Mouse (Mus musculus): ENCODE results near the gene Tm7sf2. TPM values are rescaled to one million over a fixed set of nuclear protein-coding genes. Genes with fewer than 3 reads are reported as not detected.

Gene Tm7sf2
- polyA plus RNA-seq, 1 experiment from 2014 or later, result 24.6 TPM

- H3K4me1 ChIP-seq, result peaks cover 31% of the 10 kb centered on the region
- peak within 1 kb of the TSS; percentile 82 for H3K27ac ChIP-seq (replicated peaks)
- H3K36me3 ChIP-seq, result 0 out of 2 replicates have a peak, but pooled peaks cover 1% of the 10 kb centered on the region
- peak; percentile 82 for ATAC-seq (ENCODE audit: insufficient number of reproducible peaks, low FRiP score, low TSS enrichment, low read depth)
- peak within 1 kb of the TSS; percentile 64 for H3K9ac ChIP-seq
- H3K9me3 ChIP-seq (replicated peaks), result no peaks in the 10 kb centered on the region
- WGBS, result 3% methylated on average over 40 of the region's 40 CpGs
- peak within 1 kb of the TSS; percentile 90 for H3K4me2 ChIP-seq (replicated peaks)
- H3K27me3 ChIP-seq, result no peaks in the 10 kb centered on the region
- H3K4me3 ChIP-seq (replicated peaks), result peak within 1 kb of the TSS; percentile 59
Observed at GRCm38 (mm10) chr19:6015511-6016315, 52.5 kb downstream of the Tm7sf2 start, which contains the start of gene Capn1. Gene Capn1, minus strand, starts transcription at chr19:6015897.

DNA sequence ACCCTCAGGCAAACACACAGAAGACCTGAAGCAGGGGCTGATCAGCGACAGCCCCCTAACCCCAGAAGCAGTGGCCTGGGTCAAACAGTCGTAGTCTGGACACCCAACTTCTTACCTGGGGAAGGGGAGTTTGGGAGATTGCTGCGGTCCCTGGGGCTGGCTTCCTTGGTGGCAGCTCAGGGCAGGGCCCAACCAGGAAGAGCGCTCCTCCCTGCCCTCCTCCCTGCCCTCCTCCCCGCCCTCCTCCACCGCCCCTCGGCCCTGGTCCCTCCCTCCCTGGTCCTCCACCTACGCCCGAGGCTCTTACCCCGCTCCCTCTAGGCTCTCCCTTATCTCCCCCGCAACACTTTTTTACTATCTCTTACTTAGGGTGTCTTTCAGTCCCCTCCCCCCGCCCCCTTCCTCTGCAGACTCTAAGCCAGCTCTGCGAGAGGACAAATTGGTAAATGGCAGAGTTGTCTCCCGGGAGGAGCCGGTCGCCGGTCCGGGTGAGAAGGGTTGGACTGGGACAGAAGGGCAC lies 53.1 kb downstream of the Tm7sf2 start:
- Histone ChIP-seq H3K27ac (replicated peaks) (peak overlapping the region; percentile 82), H3K27me3 (no peaks in the 10 kb centered on the region), H3K9ac (peak overlapping the region; percentile 64), H3K4me3 (replicated peaks) (peak overlapping the region; percentile 59), H3K4me1 (peaks cover 31% of the 10 kb centered on the region), H3K4me2 (replicated peaks) (peak overlapping the region; percentile 90), H3K36me3 (peaks cover 6% of the 10 kb centered on the region; the same call in 1 of the 2 replicates), H3K9me3 (replicated peaks) (no peaks in the 10 kb centered on the region)
- ATAC-seq (ENCODE audit: insufficient number of reproducible peaks, low FRiP score, low TSS enrichment, low read depth), result peak; percentile 80
- 3% methylated on average over 18 of the region's 18 CpGs for WGBS

- 74% methylated on average over 10 of the region's 10 CpGs for WGBS
- no peaks in the 10 kb centered on the region for H3K27me3 ChIP-seq
- ATAC-seq (ENCODE audit: insufficient number of reproducible peaks, low FRiP score, low TSS enrichment, low read depth), result no peak
- peaks cover 13% of the 10 kb centered on the region; the same call in 1 of the 2 replicates for H3K36me3 ChIP-seq
- no peak overlapping the region for H3K9ac ChIP-seq
- no peaks in the 10 kb centered on the region for H3K9me3 ChIP-seq (replicated peaks)
- H3K4me1 ChIP-seq, result peaks cover 31% of the 10 kb centered on the region
- peak overlapping the region; percentile 59 for H3K4me3 ChIP-seq (replicated peaks)
- peak overlapping the region; percentile 90 for H3K4me2 ChIP-seq (replicated peaks)
- H3K27ac ChIP-seq (replicated peaks), result no peak overlapping the region
Observed at GRCm38 (mm10) chr19:6013691-6014090, 54.5 kb downstream of the Tm7sf2 start.

Small RNAs within 50 kb of the gene (microRNA-seq; reads per million reads assigned to microRNA genes)
- gene Mir6988 (ENCODE audit: borderline number of aligned reads), result 0.52 reads per million

Other genes with a start within 250 kb of the Tm7sf2 start
- gene Frmd8, start 193.1 kb downstream of the Tm7sf2 start, polyA plus RNA-seq (2015; fragmentation: Nextera tagmentation; extraction: Ambion mirVana), result 32.5 and 37.4 TPM in 2 replicates
- 5.9 and 7.5 TPM in 2 replicates for gene Slc25a45, start 190.6 kb downstream of the Tm7sf2 start, polyA plus RNA-seq (2015; fragmentation: Nextera tagmentation; extraction: Ambion mirVana)
- 3.4 and 3.6 TPM in 2 replicates for gene Tigd3, start 174.2 kb downstream of the Tm7sf2 start, polyA plus RNA-seq (2015; fragmentation: Nextera tagmentation; extraction: Ambion mirVana)
- gene Dpf2, start 155.4 kb downstream of the Tm7sf2 start, polyA plus RNA-seq (2015; fragmentation: Nextera tagmentation; extraction: Ambion mirVana), result 144 and 167 TPM in 2 replicates
- gene Cdc42ep2, start 143.6 kb downstream of the Tm7sf2 start, polyA plus RNA-seq (2015; fragmentation: Nextera tagmentation; extraction: Ambion mirVana), result 11.0 TPM in 2 replicates
- gene Pola2, start 104.2 kb downstream of the Tm7sf2 start, polyA plus RNA-seq (2015; fragmentation: Nextera tagmentation; extraction: Ambion mirVana), result 59.6 and 65.4 TPM in 2 replicates
- not detected in 2 replicates for gene Slc22a20, start 82.2 kb downstream of the Tm7sf2 start, polyA plus RNA-seq (2015; fragmentation: Nextera tagmentation; extraction: Ambion mirVana)
- 22.1 and 22.4 TPM in 2 replicates for gene Capn1, start 52.5 kb downstream of the Tm7sf2 start, polyA plus RNA-seq (2015; fragmentation: Nextera tagmentation; extraction: Ambion mirVana)
- gene Syvn1, start 21.8 kb downstream of the Tm7sf2 start, polyA plus RNA-seq (2015; fragmentation: Nextera tagmentation; extraction: Ambion mirVana), result 34.2 and 39.8 TPM in 2 replicates
- gene Mrpl49, start 10.6 kb downstream of the Tm7sf2 start, polyA plus RNA-seq (2015; fragmentation: Nextera tagmentation; extraction: Ambion mirVana), result 66.8 and 67.1 TPM in 2 replicates
- gene Fau, start 10.5 kb downstream of the Tm7sf2 start, polyA plus RNA-seq (2015; fragmentation: Nextera tagmentation; extraction: Ambion mirVana), result 809 and 853 TPM in 2 replicates
- 37.1 and 41.1 TPM in 2 replicates for gene Znhit2, start 7.2 kb downstream of the Tm7sf2 start, polyA plus RNA-seq (2015; fragmentation: Nextera tagmentation; extraction: Ambion mirVana)
- gene Vps51, start 8.9 kb upstream of the Tm7sf2 start, polyA plus RNA-seq (2015; fragmentation: Nextera tagmentation; extraction: Ambion mirVana), result 75.9 and 76.4 TPM in 2 replicates
- gene Tmem262, start 11.7 kb upstream of the Tm7sf2 start, polyA plus RNA-seq (2015; fragmentation: Nextera tagmentation; extraction: Ambion mirVana), result not detected in 2 replicates
- 1.9 and 2.1 TPM in 2 replicates for gene Gm28374, start 13.9 kb upstream of the Tm7sf2 start, polyA plus RNA-seq (2015; fragmentation: Nextera tagmentation; extraction: Ambion mirVana)
- 86.9 and 90.9 TPM in 2 replicates for gene Zfpl1, start 16.6 kb upstream of the Tm7sf2 start, polyA plus RNA-seq (2015; fragmentation: Nextera tagmentation; extraction: Ambion mirVana)
- gene Cdca5, start 16.6 kb upstream of the Tm7sf2 start, polyA plus RNA-seq (2015; fragmentation: Nextera tagmentation; extraction: Ambion mirVana), result 27.7 and 29.0 TPM in 2 replicates
- not detected in 2 replicates for gene AC131692.1, start 26.0 kb upstream of the Tm7sf2 start, polyA plus RNA-seq (2015; fragmentation: Nextera tagmentation; extraction: Ambion mirVana)
- gene Naaladl1, start 37.4 kb upstream of the Tm7sf2 start, polyA plus RNA-seq (2015; fragmentation: Nextera tagmentation; extraction: Ambion mirVana), result 0.25 TPM in 2 replicates
- gene Sac3d1, start 50.3 kb upstream of the Tm7sf2 start, polyA plus RNA-seq (2015; fragmentation: Nextera tagmentation; extraction: Ambion mirVana), result 48.4 and 48.6 TPM in 2 replicates
- gene Snx15, start 59.9 kb upstream of the Tm7sf2 start, polyA plus RNA-seq (2015; fragmentation: Nextera tagmentation; extraction: Ambion mirVana), result 37.9 and 38.5 TPM in 2 replicates
- gene Batf2, start 72.6 kb upstream of the Tm7sf2 start, polyA plus RNA-seq (2015; fragmentation: Nextera tagmentation; extraction: Ambion mirVana), result 0.19 and 0.39 TPM in 2 replicates
- 98.5 and 100 TPM in 2 replicates for gene Arl2, start 73.2 kb upstream of the Tm7sf2 start, polyA plus RNA-seq (2015; fragmentation: Nextera tagmentation; extraction: Ambion mirVana)
- 0.11 and 0.13 TPM in 2 replicates for gene Majin, start 116.0 kb upstream of the Tm7sf2 start, polyA plus RNA-seq (2015; fragmentation: Nextera tagmentation; extraction: Ambion mirVana)
- 2.5 and 3.3 TPM in 2 replicates for gene Gpha2, start 158.0 kb upstream of the Tm7sf2 start, polyA plus RNA-seq (2015; fragmentation: Nextera tagmentation; extraction: Ambion mirVana)
- gene Ppp2r5b, start 167.5 kb upstream of the Tm7sf2 start, polyA plus RNA-seq (2015; fragmentation: Nextera tagmentation; extraction: Ambion mirVana), result 39.2 and 39.7 TPM in 2 replicates
- 10.3 and 11.0 TPM in 2 replicates for gene Atg2a, start 173.3 kb upstream of the Tm7sf2 start, polyA plus RNA-seq (2015; fragmentation: Nextera tagmentation; extraction: Ambion mirVana)
- 77.2 and 83.5 TPM in 2 replicates for gene Ehd1, start 208.4 kb upstream of the Tm7sf2 start, polyA plus RNA-seq (2015; fragmentation: Nextera tagmentation; extraction: Ambion mirVana)
- 1.5 and 2.5 TPM in 2 replicates for gene Cdc42bpg, start 238.1 kb upstream of the Tm7sf2 start, polyA plus RNA-seq (2015; fragmentation: Nextera tagmentation; extraction: Ambion mirVana)